Mouse (Mus musculus) cortical plate, adult 2 months (tissue): ENCODE data around the gene Recql5. TPM values are rescaled to one million over a fixed set of nuclear protein-coding genes. Genes with fewer than 3 reads are reported as not detected.
A peak's percentile ranks its signal among the peaks of the same experiment; 100 is the strongest.

Experiments used
- H3K27ac ChIP-seq: fragments of 200-500 bp; 2 replicates; pipeline ENCODE4 v1.5.1; 2012; ENCODE audit warnings: low read length, control low read depth, inconsistent platforms; ENCODE audit not compliant: insufficient read depth
- H3K4me1 ChIP-seq: fragments of 200-500 bp; 2 replicates; pipeline ENCODE4 v1.6.1; 2011; ENCODE audit warnings: low read length; ENCODE audit not compliant: control insufficient read depth, insufficient read depth
- H3K4me3 ChIP-seq: fragments of 200-500 bp; 2 replicates; pipeline ENCODE4 v1.5.1; 2011; ENCODE audit warnings: mild to moderate bottlenecking, low read length, control low read depth; ENCODE audit not compliant: insufficient read depth
- CTCF ChIP-seq: fragments of 200-500 bp; IDR thresholded peaks from 2 replicates; pipeline ENCODE4 v1.5.1; 2011; ENCODE audit warnings: mild to moderate bottlenecking, control low read depth, low read length; ENCODE audit not compliant: insufficient read depth; ENCODE audit errors: extremely low read depth
- POLR2A ChIP-seq: fragments of 200-500 bp; IDR thresholded peaks from 2 replicates; pipeline ENCODE4 v1.6.1; 2011; ENCODE audit warnings: mild to moderate bottlenecking, low read length, control low read depth; ENCODE audit not compliant: insufficient read depth; ENCODE audit errors: extremely low read depth
- polyA plus RNA-seq: library from polyadenylated mRNA; depleted of rRNA; stranded (reverse); fragments of >200 nt; gene quantifications from 2 replicates; pipeline ENCODE4 v1.2.3, GENCODE M21; 2012

The Recql5 gene
- polyA plus RNA-seq, 1 experiment, result 31.7 TPM

DNA sequence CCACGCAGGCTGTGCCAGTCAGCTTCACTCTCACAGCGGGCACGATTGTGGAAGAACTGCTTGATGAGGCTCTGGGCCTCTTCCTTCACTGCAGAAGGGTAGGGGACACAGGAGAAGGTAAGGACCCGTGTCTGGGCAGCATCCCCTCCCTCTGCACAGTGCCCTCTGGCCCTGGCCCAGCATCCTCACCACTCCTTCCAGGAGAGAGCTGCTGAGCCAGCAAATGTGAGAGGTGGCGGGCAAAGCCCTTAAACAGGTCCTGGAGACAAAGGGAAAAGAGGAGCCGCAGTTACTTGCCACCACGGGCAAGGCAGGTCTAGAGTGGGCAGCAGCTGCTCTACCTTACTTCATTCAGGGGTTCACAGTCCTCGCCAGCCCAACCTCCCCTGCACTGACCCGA is 40.2 kb downstream of the Recql5 start:
- no peaks in the 10 kb centered on the region for H3K4me1 ChIP-seq
- no peak overlapping the region for H3K27ac ChIP-seq
- no peak overlapping the region for H3K4me3 ChIP-seq
- TF ChIP-seq CTCF, result no peak
- no peak for TF ChIP-seq POLR2A

GRCm38 (mm10) chr11:115892213-115892612 is 41.1 kb downstream of the Recql5 start:
- H3K27ac ChIP-seq, result no peak overlapping the region
- H3K4me3 ChIP-seq, result no peak overlapping the region
- TF ChIP-seq POLR2A (no peak), CTCF (no peak)
- no peaks in the 10 kb centered on the region for H3K4me1 ChIP-seq

- no peak overlapping the region for H3K4me3 ChIP-seq
- TF ChIP-seq CTCF, result no peak
- TF ChIP-seq POLR2A, result no peak
- no peaks in the 10 kb centered on the region for H3K4me1 ChIP-seq
- H3K27ac ChIP-seq, result no peak overlapping the region
Measured at GRCm38 (mm10) chr11:115889159-115889558, 44.1 kb downstream of the Recql5 start.

DNA sequence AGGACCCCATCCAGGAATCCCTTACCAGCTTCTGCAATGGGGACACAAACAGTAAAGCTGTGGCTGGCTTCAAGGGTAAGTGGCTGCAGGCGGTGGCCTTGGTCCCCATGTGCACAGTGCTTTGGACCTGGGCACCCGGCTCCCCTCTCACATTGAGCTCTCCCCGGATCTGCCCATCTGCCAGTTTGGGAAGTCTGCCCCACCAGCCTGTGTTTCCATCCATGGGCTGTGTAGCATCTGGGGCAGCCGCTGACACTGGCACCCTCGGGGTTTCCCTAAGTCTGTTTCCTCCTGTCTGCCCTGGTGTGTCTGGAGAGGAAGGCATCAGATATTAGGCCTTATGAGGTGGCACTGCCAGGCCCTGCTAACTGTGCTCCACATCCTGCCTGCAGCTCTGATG is 45.3 kb downstream of the Recql5 start:
- no peak overlapping the region for H3K4me3 ChIP-seq
- no peaks in the 10 kb centered on the region for H3K4me1 ChIP-seq
- no peak overlapping the region for H3K27ac ChIP-seq
- no peak for TF ChIP-seq POLR2A
- no peak for TF ChIP-seq CTCF

DNA sequence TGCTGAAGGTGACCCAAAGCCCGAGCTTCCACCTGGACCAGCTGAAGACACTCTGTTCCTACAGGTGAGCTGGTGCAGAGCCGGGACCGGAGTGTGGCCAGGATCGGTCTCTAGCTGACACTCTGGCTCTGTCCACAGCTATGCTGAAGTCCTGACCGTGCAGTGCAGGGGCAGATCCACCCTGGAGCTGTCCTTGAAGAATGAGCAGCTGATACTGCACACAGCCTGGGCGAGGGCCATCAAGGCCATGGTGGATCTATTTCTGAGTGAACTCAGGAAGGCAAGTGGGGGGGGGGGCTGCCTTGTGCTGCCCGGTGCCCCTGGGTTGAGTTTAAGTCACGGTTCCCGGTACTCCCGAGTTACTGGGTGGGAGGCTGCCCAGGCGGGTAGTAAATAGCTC is 46.8 kb downstream of the Recql5 start:
- TF ChIP-seq CTCF, result no peak
- TF ChIP-seq POLR2A, result no peak
- no peak overlapping the region for H3K4me3 ChIP-seq
- H3K4me1 ChIP-seq, result no peaks in the 10 kb centered on the region
- H3K27ac ChIP-seq, result no peak overlapping the region

DNA sequence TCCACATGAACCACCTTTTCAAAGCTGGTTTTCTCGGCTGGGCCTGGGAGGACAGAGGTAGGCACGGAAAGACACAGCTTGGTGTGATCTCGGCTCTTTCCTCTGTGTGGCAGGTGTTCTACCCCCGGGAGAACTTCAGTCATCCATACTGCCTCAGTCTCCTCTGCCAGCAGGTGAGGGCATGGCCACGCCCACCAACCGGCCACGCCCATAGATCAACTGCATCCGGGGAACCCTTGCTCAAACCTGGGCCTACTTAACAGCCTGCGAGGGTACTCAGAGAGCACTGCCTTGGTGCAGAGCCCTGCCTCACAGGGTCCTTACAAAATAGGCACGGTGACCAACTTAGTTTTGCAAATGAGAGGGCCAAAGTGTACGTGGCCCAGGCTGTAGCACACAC is 48.0 kb downstream of the Recql5 start:
- Histone ChIP-seq H3K4me3 (no peak overlapping the region), H3K27ac (no peak overlapping the region), H3K4me1 (no peaks in the 10 kb centered on the region)
- TF ChIP-seq CTCF (no peak), POLR2A (no peak)

DNA sequence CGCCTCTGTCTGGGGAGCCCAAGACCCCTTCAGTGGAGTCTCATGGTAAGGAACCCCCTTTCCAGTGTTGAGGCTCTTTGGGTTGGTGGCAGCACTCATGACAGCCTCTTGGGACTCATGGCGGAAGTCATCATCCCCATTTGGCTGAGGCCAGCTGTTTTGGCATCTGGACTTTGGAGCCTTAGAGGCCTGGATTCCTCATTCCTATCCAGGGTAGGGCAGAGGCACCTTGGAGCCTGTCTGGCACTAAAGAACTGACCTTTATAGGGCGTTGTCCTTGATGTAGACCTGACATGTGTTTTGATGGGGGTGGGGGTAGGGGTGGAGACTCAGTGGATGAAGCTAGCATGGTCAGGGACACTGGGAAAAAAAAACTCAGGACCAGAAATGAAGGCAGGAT is 48.9 kb downstream of the Recql5 start:
- Histone ChIP-seq H3K4me1 (no peaks in the 10 kb centered on the region), H3K4me3 (no peak overlapping the region), H3K27ac (no peak overlapping the region)
- no peak for TF ChIP-seq POLR2A

DNA sequence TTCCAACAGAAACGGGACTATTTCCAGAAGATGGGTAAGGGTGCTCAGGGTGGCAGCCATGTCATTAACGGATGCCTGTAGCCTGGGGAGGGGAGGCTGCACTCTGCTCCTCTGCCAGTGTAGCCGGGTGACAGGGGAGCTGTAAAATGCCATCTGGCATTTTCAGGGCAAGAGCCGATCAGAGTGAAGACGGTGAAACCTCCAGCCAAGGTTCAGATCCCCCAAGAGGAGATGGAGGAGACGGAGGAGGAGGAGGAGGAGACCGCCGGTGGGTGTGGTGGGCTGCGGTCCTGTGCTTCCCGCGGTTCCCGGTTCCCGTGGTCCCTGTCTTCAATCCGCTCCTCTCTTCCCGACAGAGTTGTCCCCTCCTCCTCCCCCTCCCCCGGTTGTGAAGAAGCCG is 50.0 kb downstream of the Recql5 start:
- Histone ChIP-seq H3K27ac (no peak overlapping the region), H3K4me1 (no peaks in the 10 kb centered on the region), H3K4me3 (no peak overlapping the region)
- no peak for TF ChIP-seq CTCF
- no peak for TF ChIP-seq POLR2A

- Histone ChIP-seq H3K27ac (no peak overlapping the region), H3K4me1 (no peaks in the 10 kb centered on the region), H3K4me3 (no peak overlapping the region)
- TF ChIP-seq CTCF, result peak; percentile 55
- TF ChIP-seq POLR2A, result no peak
Measured at GRCm38 (mm10) chr11:115881002-115881401, 52.3 kb downstream of the Recql5 start.

GRCm38 (mm10) chr11:115878071-115878470 is 55.2 kb downstream of the Recql5 start:
- H3K4me1 ChIP-seq, result no peaks in the 10 kb centered on the region
- H3K27ac ChIP-seq, result no peak overlapping the region
- no peak for TF ChIP-seq POLR2A
- no peak for TF ChIP-seq CTCF
- no peak overlapping the region for H3K4me3 ChIP-seq
